Mouse (Mus musculus) lung, postnatal 0 days (tissue): ENCODE results near the gene Sh3bp4.
A peak's percentile ranks its signal among the peaks of the same experiment; 100 is the strongest.

Experiments
- CTCF ChIP-seq: IDR thresholded peaks from 2 replicates; pipeline ENCODE4 v1.5.1; 2016; ENCODE audit warnings: antibody characterized with exemption, mild to moderate bottlenecking
- EP300 ChIP-seq: IDR thresholded peaks from 2 replicates; pipeline ENCODE4 v1.6.1; 2016; ENCODE audit warnings: antibody characterized with exemption, mild to moderate bottlenecking, control low read depth

DNA sequence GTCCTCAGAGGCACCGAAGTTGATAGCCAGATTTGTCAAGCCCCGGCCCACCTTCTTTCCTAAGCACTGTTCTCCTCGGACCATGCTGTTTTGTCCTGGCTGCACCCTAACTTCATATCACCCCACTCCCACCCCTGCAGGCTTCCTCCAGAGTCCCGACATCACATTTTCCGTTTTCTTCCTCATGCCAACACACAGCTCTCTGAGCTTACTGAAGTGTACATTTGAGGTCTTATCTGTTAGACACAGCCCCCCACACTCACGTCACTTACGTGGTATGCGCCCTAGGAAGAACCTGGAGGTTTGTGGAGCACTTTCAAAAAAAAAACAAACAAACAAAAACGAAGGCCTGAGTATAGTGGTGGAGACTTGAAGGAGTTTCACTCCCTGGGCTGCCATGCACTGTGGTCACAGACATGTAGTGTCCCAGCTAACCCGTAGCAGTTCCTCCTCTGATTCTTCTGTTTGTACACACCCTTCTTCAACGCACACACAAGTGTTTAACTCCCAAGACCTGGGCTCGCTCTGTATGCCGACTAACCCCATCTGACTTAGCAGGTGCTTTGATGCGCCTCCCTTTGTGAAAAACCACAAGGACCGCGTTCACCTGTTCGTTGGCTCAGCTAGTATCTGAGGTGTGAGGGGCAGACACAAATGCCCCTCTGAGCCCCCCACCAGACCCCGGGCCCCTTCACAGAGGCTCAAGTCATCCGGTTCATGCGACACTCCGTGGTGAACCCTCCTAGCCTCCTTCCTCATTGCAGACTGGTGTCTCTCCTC lies 19.8 kb downstream of the Sh3bp4 start:
- TF ChIP-seq CTCF (no peak), EP300 (peak; percentile 82)
